Mouse (Mus musculus) heart, adult 18-20 months (tissue): ENCODE measurements around the gene Sgip1. TPM values are rescaled to one million over a fixed set of nuclear protein-coding genes. Genes with fewer than 3 reads are reported as not detected.

ENCODE experiments used
- DNase-seq, 2 experiments: peaks; one replicate each; pipeline ENCODE4 v3.0.0; 2021 to 2022; ENCODE audit warnings: mixed read lengths in 1 of 2
- total RNA-seq, 2 experiments: library from RNA; stranded (reverse); gene quantifications; 2 replicates each; pipeline ENCODE4 v1.2.3; 2021

The Sgip1 gene
- total RNA-seq, 2 experiments from 2014 or later, result 0.65 to 1.3 TPM

- no peak for DNase-seq
Observed at GRCm38 (mm10) chr4:102840956-102841729, 100.0 kb downstream of the Sgip1 start.

GRCm38 (mm10) chr4:102850498-102850897 is 109.4 kb downstream of the Sgip1 start:
- DNase-seq, result no peak

DNA sequence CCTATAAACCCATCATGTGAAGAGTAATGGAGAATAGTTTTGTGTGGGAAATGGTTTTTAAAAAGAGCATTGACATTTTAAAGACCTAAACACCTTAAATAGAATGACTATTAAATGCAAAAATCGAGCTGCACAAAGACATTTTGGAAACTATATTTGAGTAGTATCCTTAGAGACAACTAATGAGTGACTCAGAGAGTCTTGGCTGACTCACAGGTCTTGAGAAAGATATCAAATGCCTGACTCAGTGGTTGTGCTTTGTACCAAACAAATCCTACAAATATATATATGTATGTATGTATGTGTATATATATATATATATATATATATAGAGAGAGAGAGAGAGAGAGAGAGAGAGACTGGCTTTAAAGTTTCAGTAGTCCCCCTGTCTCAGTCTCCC is 110.1 kb downstream of the Sgip1 start:
- no peak for DNase-seq

- no peak for DNase-seq
Observed at GRCm38 (mm10) chr4:102852290-102852689, 111.2 kb downstream of the Sgip1 start.

GRCm38 (mm10) chr4:102852808-102853207 is 111.7 kb downstream of the Sgip1 start:
- no peak for DNase-seq

- peak; percentile 13 to 31 for DNase-seq
Observed at GRCm38 (mm10) chr4:102853330-102854022, 112.4 kb downstream of the Sgip1 start.

GRCm38 (mm10) chr4:102854928-102855892 is 114.1 kb downstream of the Sgip1 start:
- DNase-seq, result no peak

- no peak for DNase-seq
Observed at GRCm38 (mm10) chr4:102856086-102856485, 115.0 kb downstream of the Sgip1 start.

- peak in 1 of 2 experiments; percentile 10 for DNase-seq
Observed at GRCm38 (mm10) chr4:102859259-102860194, 118.4 kb downstream of the Sgip1 start.

- DNase-seq, result no peak
Observed at GRCm38 (mm10) chr4:102862751-102863710, 121.9 kb downstream of the Sgip1 start.

DNA sequence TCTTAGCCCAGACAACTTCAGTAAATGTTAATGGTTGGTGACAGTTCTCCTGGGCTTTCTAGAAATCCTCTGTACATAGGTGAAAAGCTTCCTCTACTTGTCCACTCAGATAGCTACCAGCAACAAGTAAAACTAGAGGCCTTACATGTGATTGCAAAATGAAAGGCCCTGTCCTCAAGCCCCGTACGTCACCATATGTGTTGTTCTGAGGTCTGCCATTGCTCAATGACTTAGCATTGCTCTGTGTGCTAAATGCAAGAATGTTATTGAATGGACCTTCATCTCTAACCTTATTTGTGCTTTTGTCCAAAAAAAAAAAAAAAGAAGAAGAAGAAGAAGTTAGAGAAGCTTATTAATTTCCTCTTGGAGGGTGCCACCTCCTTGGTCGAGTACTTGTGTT is 125.4 kb downstream of the Sgip1 start:
- no peak for DNase-seq

- no peak for DNase-seq
Observed at GRCm38 (mm10) chr4:102871274-102871673, 130.2 kb downstream of the Sgip1 start.

- DNase-seq, result no peak
Observed at GRCm38 (mm10) chr4:102883142-102883541, 142.0 kb downstream of the Sgip1 start.

DNA sequence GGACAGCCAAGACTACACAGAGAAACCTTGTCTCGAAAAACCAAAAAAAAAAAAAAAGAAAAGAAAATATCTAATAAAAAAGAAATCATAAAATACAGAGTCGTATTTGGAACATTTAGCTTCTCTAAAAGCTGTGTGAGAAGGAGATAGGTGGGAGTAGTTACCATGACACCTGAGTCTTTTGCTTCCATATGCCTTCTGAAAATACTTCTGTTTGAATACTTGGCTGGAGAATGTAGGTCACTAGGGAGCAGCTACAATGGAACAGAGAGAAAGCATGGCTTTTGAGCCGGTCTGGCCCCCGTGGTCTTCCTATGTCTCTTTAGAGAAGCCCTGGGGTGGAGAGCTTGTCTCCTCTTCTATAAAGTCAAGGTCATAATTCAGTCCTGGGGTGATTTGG is 143.1 kb downstream of the Sgip1 start:
- DNase-seq, result no peak

GRCm38 (mm10) chr4:102886459-102886858 is 145.4 kb downstream of the Sgip1 start:
- no peak for DNase-seq

- DNase-seq, result no peak
Observed at GRCm38 (mm10) chr4:102886902-102887301, 145.8 kb downstream of the Sgip1 start.

- DNase-seq, result peak in 1 of 2 experiments; percentile 3
Observed at GRCm38 (mm10) chr4:102887770-102888689, 146.9 kb downstream of the Sgip1 start.

- DNase-seq, result no peak
Observed at GRCm38 (mm10) chr4:102895866-102896265, 154.8 kb downstream of the Sgip1 start.

DNA sequence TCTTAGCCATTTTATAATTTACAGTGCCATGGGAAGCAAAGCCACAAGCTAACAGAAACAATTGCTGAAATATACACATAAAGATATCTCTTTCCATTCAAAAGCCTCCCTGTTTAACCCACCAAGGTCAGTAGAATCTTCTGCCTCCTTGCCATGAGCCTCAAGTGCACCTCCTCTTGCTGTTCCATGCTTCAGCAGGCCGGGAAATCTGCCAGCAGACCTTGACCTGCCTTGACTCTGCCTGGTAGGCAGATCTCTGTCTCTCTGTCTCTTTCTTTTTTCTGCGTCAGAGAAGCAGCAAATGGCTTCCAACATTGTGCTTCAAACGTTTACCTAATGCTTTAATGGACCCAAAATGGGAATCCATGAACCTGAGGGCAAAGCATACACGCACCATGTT is 157.9 kb downstream of the Sgip1 start:
- peak in 1 of 2 experiments; percentile 10 for DNase-seq
